Mouse (Mus musculus): Measurements from ENCODE around the gene Fbxw4. TPM values are rescaled to one million over a fixed set of nuclear protein-coding genes. Genes with fewer than 3 reads are reported as not detected.
A peak's percentile ranks its signal among the peaks of the same experiment; 100 is the strongest.

Gene Fbxw4
- polyA plus RNA-seq, 1 experiment from 2014 or later: 5.0 TPM

DNA sequence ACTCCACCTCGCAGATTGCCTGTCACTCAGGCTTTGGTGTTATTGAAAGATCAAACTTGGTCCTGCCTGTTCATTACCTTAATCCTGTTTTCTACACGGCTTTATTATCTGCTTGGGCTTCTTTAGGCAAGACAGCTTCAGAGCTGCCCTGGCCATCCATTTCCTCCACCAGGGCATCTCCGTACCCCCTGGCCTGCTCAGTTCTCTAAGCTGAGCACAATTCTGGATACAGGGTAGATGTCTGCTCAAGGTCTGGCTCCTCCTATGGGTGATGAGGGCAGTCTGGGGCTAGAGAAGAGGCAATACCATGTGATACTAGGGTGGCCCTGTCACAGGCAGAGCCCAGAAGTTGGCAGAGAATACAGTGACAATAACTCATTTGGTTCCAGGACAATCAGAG lies 73.3 kb downstream of the Fbxw4 start:
- 31% methylated on average over 3 of the region's 3 CpGs for WGBS
- H3K9ac ChIP-seq (ENCODE audit: low read length): no peak overlapping the region
- no peak for DNase-seq (ENCODE audit: low spot score)
- no peak overlapping the region for H3K4me3 ChIP-seq (ENCODE audit: low read depth, low read length)
- no peak for ATAC-seq (replicated peaks; ENCODE audit: low FRiP score)
- peaks cover 8% of the 10 kb centered on the region for H3K4me1 ChIP-seq (replicated peaks; ENCODE audit: control insufficient read depth, insufficient read depth, low read length)
- H3K9me3 ChIP-seq (ENCODE audit: control insufficient read depth, low read length): no peaks in the 10 kb centered on the region
- no peak overlapping the region for H3K4me2 ChIP-seq (ENCODE audit: low read depth, low read length, severe bottlenecking)
- peaks cover 68% of the 10 kb centered on the region for H3K27me3 ChIP-seq (ENCODE audit: control insufficient read depth, insufficient read depth, low read length)
- H3K27ac ChIP-seq (ENCODE audit: low read depth, low read length): no peak overlapping the region
- H3K36me3 ChIP-seq (ENCODE audit: control insufficient read depth, insufficient read depth, low read length): no peaks in the 10 kb centered on the region

DNA sequence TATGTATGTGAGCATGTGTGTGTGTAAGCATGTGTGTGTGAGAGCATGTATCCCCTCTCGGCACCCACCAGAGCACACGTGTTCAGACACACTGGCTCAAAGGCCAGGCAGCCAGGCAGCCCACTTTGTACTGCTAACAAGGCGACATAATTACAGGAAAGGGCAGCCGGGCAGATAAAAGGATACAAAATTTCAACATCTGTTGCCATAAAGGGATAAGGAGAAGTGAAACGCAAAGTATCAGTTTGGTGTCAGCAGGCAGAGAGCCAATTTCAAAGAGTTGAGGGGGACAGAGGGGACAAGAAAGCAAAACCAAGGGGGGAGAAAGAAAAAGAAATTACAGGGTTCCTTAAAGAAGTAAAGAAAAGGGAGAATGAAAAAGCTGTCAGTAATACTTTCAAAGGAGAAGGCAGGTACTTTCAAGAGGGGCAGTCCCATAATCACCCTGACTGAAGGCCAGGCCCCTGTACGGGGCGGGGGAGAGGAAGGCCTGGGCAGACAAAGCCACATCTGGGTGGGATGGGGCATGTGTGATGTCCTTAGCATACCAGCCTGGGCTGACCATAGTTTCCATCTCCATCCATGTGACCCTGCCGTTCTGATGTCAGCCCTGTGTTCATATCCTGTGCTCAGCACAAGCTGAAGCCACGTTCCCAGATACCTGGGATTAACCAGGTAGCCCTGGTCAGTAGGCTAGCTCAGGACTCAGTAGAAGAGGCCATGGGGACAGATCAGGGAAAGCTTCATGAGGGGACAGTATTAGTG lies 75.1 kb downstream of the Fbxw4 start:
- Histone ChIP-seq H3K36me3 (ENCODE audit: control insufficient read depth, insufficient read depth, low read length) (no peaks in the 10 kb centered on the region), H3K9me3 (ENCODE audit: control insufficient read depth, low read length) (no peaks in the 10 kb centered on the region; the same call in 1 of the 2 replicates), H3K4me3 (ENCODE audit: low read depth, low read length) (no peak overlapping the region), H3K27me3 (ENCODE audit: control insufficient read depth, insufficient read depth, low read length) (peaks cover 58% of the 10 kb centered on the region), H3K9ac (ENCODE audit: low read length) (no peak overlapping the region), H3K27ac (ENCODE audit: low read depth, low read length) (no peak overlapping the region), H3K4me2 (ENCODE audit: low read depth, low read length, severe bottlenecking) (no peak overlapping the region), H3K4me1 (replicated peaks; ENCODE audit: control insufficient read depth, insufficient read depth, low read length) (peaks cover 12% of the 10 kb centered on the region)
- DNase-seq (ENCODE audit: low spot score): no peak
- ATAC-seq (replicated peaks; ENCODE audit: low FRiP score): no peak
- 66% methylated on average over 9 of the region's 9 CpGs for WGBS

DNA sequence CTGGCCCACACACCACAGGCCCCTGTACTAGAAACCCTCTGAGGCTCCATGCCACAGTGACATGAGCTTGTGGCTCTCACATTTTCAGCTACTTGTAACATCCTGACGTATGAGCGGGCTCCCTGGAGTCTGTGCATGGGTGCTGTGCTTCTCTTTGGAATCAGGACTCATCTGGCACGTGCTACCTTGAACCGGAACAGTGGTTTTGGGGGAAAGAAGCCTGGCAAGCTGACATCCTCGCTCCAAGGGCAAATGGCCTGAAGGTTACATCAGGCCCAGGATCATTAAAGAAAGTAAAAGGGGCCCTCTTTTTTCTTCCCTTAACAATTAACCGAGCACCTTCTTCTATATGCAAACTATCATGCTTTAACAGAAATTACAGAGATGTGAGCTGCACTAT lies 77.0 kb downstream of the Fbxw4 start:
- Histone ChIP-seq H3K4me1 (replicated peaks; ENCODE audit: control insufficient read depth, insufficient read depth, low read length) (peaks cover 14% of the 10 kb centered on the region), H3K27ac (ENCODE audit: low read depth, low read length) (no peak overlapping the region), H3K36me3 (ENCODE audit: control insufficient read depth, insufficient read depth, low read length) (no peaks in the 10 kb centered on the region), H3K9ac (ENCODE audit: low read length) (no peak overlapping the region), H3K27me3 (ENCODE audit: control insufficient read depth, insufficient read depth, low read length) (peaks cover 46% of the 10 kb centered on the region), H3K4me3 (ENCODE audit: low read depth, low read length) (no peak overlapping the region), H3K9me3 (ENCODE audit: control insufficient read depth, low read length) (no peaks in the 10 kb centered on the region; the same call in 1 of the 2 replicates), H3K4me2 (ENCODE audit: low read depth, low read length, severe bottlenecking) (no peak overlapping the region)
- DNase-seq (ENCODE audit: low spot score) (no peak), ATAC-seq (replicated peaks; ENCODE audit: low FRiP score) (no peak)
- 86% methylated on average over 6 of the region's 6 CpGs for WGBS

DNA sequence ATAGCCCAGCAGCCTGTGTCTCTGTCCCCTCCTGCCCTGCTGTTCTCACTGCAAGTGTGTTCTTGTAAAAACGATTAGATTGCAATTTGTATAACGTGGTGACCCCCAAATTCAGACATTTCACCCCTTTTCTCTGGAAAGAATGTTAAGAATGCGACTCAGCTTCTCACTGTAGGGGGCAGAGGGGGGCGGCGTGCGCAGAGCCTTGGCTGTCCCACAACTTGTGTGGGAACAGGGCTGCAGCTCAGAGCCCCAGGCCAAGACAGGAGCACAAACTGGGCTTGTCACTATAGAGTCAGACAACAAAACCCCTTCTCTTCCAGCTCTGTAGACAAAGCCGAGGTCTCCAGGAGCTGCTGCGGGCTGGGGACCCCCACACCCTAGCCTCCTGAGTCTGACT lies 78.0 kb downstream of the Fbxw4 start:
- H3K27me3 ChIP-seq (ENCODE audit: control insufficient read depth, insufficient read depth, low read length): peaks cover 39% of the 10 kb centered on the region
- peaks cover 14% of the 10 kb centered on the region for H3K4me1 ChIP-seq (replicated peaks; ENCODE audit: control insufficient read depth, insufficient read depth, low read length)
- H3K27ac ChIP-seq (ENCODE audit: low read depth, low read length): 0 out of 2 replicates have a peak overlapping the region, but pooled peaks have one; percentile 12

DNA sequence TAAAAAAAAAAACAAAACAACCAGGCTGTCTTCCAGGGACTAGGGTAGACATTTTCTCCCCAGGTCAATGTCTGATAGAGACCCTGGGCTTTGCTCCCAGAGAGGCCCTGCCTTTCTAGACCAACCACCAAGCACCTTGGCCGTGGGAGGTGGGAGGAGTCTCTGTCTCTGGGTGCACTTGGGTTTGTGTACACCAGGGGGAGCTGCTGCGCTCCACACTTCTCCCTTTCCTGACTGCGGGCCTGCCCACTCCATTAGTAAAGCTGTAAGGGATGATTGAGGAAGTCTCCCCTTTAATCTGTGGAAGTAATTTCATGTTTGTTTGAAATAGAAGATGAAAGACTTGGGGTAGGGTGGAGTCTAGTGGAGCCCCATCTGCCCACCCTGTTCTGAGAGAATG lies 78.9 kb downstream of the Fbxw4 start:
- no peaks in the 10 kb centered on the region; the same call in 1 of the 2 replicates for H3K36me3 ChIP-seq (ENCODE audit: control insufficient read depth, insufficient read depth, low read length)
- ATAC-seq (replicated peaks; ENCODE audit: low FRiP score) (no peak), DNase-seq (ENCODE audit: low spot score) (peak; percentile 76)
- no peak overlapping the region for H3K4me3 ChIP-seq (ENCODE audit: low read depth, low read length)
- H3K9ac ChIP-seq (ENCODE audit: low read length): no peak overlapping the region
- no peaks in the 10 kb centered on the region; the same call in 1 of the 2 replicates for H3K9me3 ChIP-seq (ENCODE audit: control insufficient read depth, low read length)
- no peak overlapping the region for H3K27ac ChIP-seq (ENCODE audit: low read depth, low read length)
- H3K27me3 ChIP-seq (ENCODE audit: control insufficient read depth, insufficient read depth, low read length): peaks cover 33% of the 10 kb centered on the region
- H3K4me2 ChIP-seq (ENCODE audit: low read depth, low read length, severe bottlenecking): no peak overlapping the region
- WGBS: 57% methylated on average over 3 of the region's 3 CpGs
- peaks cover 14% of the 10 kb centered on the region for H3K4me1 ChIP-seq (replicated peaks; ENCODE audit: control insufficient read depth, insufficient read depth, low read length)

More for the DNA sequence above, 78.0 kb downstream of the Fbxw4 start:
- DNase-seq (ENCODE audit: low spot score): no peak
- no peaks in the 10 kb centered on the region; the same call in 1 of the 2 replicates for H3K36me3 ChIP-seq (ENCODE audit: control insufficient read depth, insufficient read depth, low read length)
- no peaks in the 10 kb centered on the region; the same call in 1 of the 2 replicates for H3K9me3 ChIP-seq (ENCODE audit: control insufficient read depth, low read length)
- no peak overlapping the region for H3K4me2 ChIP-seq (ENCODE audit: low read depth, low read length, severe bottlenecking)
- ATAC-seq (replicated peaks; ENCODE audit: low FRiP score): no peak
- no peak overlapping the region; the same call in 1 of the 2 replicates for H3K9ac ChIP-seq (ENCODE audit: low read length)
- H3K4me3 ChIP-seq (ENCODE audit: low read depth, low read length): no peak overlapping the region
- WGBS: 3% methylated on average over 8 of the region's 8 CpGs

DNA sequence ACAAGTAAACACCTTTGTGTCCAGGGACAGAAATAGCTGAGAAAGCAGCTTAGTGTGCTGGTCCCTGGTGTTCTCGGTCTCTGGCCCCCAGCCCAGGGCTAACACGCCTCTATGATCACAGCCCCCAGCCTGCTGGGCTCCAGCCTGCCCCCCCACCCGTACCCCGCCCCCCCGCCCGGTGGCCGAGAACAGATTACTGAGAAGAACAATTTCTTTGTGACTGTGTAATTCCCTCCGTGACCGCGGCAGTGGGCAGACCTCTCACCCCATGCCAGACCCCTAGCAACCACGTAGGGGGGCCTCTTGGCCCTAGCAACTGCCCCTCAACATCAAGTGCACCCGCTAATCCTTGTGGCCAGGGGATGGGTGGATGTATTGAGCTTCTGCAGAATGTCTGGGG lies 79.9 kb downstream of the Fbxw4 start:
- Histone ChIP-seq H3K4me2 (ENCODE audit: low read depth, low read length, severe bottlenecking) (no peak overlapping the region), H3K4me3 (ENCODE audit: low read depth, low read length) (no peak overlapping the region), H3K9me3 (ENCODE audit: control insufficient read depth, low read length) (no peaks in the 10 kb centered on the region; the same call in 1 of the 2 replicates), H3K36me3 (ENCODE audit: control insufficient read depth, insufficient read depth, low read length) (no peaks in the 10 kb centered on the region; the same call in 1 of the 2 replicates), H3K4me1 (replicated peaks; ENCODE audit: control insufficient read depth, insufficient read depth, low read length) (peaks cover 15% of the 10 kb centered on the region), H3K27ac (ENCODE audit: low read depth, low read length) (no peak overlapping the region), H3K9ac (ENCODE audit: low read length) (no peak overlapping the region), H3K27me3 (ENCODE audit: control insufficient read depth, insufficient read depth, low read length) (peaks cover 25% of the 10 kb centered on the region)
- DNase-seq (ENCODE audit: low spot score) (no peak), ATAC-seq (replicated peaks; ENCODE audit: low FRiP score) (0 out of 2 replicates have a peak, but pooled peaks have one; percentile 33)
- 34% methylated on average over 12 of the region's 12 CpGs for WGBS

DNA sequence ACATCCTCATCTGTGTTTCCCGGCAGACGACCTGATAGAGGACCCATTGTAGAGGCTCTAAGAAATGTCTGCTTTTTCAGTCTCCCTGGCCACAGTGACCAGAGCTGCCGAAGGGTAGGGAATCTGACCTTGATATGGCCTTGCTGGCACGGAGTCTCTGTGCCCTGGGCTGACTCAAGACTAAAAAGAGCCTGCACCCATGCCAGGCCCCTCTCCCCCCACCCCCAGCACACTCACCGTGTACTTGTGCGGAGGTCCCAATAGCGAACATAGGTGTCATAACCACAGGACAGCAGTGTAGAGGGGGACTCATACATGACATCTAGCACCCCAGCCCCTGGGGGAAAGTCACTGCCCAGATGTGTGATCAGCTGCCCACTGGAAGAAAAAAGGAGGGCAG lies 80.7 kb downstream of the Fbxw4 start:
- Histone ChIP-seq H3K27me3 (ENCODE audit: control insufficient read depth, insufficient read depth, low read length) (peaks cover 21% of the 10 kb centered on the region), H3K4me3 (ENCODE audit: low read depth, low read length) (no peak overlapping the region), H3K9me3 (ENCODE audit: control insufficient read depth, low read length) (no peaks in the 10 kb centered on the region; the same call in 1 of the 2 replicates), H3K4me2 (ENCODE audit: low read depth, low read length, severe bottlenecking) (no peak overlapping the region), H3K4me1 (replicated peaks; ENCODE audit: control insufficient read depth, insufficient read depth, low read length) (peaks cover 15% of the 10 kb centered on the region), H3K9ac (ENCODE audit: low read length) (no peak overlapping the region), H3K27ac (ENCODE audit: low read depth, low read length) (no peak overlapping the region), H3K36me3 (ENCODE audit: control insufficient read depth, insufficient read depth, low read length) (no peaks in the 10 kb centered on the region; the same call in 1 of the 2 replicates)
- 89% methylated on average over 7 of the region's 7 CpGs for WGBS
- DNase-seq (ENCODE audit: low spot score): no peak
- no peak for ATAC-seq (replicated peaks; ENCODE audit: low FRiP score)

DNA sequence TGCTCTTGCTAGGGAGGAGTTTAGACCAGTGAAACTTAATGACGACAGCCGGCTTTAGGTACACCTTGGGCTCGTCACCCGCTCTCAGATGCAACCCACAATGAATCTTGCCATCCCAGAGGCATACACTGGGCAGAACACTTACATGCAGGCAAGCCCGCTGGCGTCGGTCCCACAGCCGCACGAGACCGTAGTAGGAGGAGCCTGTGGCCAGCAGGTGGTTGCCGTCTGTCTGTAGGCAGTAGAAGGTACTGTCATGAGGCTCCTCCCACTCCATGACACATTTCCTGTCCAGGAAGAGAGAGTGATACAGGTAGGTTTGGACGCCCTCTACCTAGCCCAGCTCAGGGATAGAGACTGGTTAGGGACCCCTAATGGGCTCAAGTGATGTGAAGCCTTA lies 81.1 kb downstream of the Fbxw4 start:
- H3K9ac ChIP-seq (ENCODE audit: low read length): no peak overlapping the region
- ATAC-seq (replicated peaks; ENCODE audit: low FRiP score) (no peak), DNase-seq (ENCODE audit: low spot score) (no peak)
- no peaks in the 10 kb centered on the region; the same call in 1 of the 2 replicates for H3K36me3 ChIP-seq (ENCODE audit: control insufficient read depth, insufficient read depth, low read length)
- peaks cover 18% of the 10 kb centered on the region for H3K27me3 ChIP-seq (ENCODE audit: control insufficient read depth, insufficient read depth, low read length)
- no peak overlapping the region for H3K4me3 ChIP-seq (ENCODE audit: low read depth, low read length)
- H3K4me1 ChIP-seq (replicated peaks; ENCODE audit: control insufficient read depth, insufficient read depth, low read length): peaks cover 15% of the 10 kb centered on the region
- H3K27ac ChIP-seq (ENCODE audit: low read depth, low read length): no peak overlapping the region
- no peaks in the 10 kb centered on the region; the same call in 1 of the 2 replicates for H3K9me3 ChIP-seq (ENCODE audit: control insufficient read depth, low read length)
- H3K4me2 ChIP-seq (ENCODE audit: low read depth, low read length, severe bottlenecking): no peak overlapping the region
- 93% methylated on average over 12 of the region's 12 CpGs for WGBS

Measured in forebrain, embryonic 11.5 days (tissue).